Mouse (Mus musculus) common myeloid progenitor, adult 5-6 weeks (primary cell): ENCODE measurements at regions not wholly inside any gene's neighbourhood (a gene's known extent, or its start where the extent isn't known, plus 50 kb on each side); places are given as distances from the start of the nearest gene placed in this dataset.

Experiments
- ATAC-seq: replicated peaks from 2 replicates; pipeline ENCODE4 v1.8.0; 2016; ENCODE audit warnings: low read depth, mild to moderate bottlenecking, moderate TSS enrichment, inconsistent platforms; ENCODE audit not compliant: poor library complexity, severe bottlenecking

DNA sequence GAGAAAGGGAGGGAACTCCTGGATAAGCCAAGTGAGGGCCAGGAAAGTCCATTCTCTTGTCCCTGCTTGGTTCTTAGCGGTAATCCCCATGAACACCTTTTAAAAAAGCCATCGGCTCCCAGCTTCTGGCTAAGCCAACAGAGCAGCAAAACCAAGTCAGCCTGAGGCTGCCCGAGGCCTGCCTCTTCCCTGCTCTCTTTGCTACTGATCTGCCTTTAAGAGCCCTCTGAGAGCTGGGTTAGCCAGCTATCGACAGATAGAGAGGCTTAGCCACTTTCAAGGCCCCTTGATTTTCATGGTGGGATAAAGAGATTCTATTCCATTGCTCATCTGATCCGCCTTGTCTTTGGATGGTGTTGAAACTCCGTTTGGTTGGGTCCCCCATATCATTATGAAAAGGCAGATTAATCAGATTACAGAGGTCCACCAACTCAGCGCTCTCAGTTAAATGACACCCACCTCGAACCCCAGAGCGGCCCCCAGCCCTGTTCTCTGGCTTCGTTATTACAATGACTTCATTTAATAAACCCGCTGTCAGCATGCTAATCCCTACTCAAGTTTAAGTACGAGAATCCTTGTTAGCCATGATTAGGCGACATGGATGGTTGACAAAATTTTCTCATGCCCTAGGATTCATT lies 66.1 kb downstream of the Slc4a3 start:
- ATAC-seq: no peak

DNA sequence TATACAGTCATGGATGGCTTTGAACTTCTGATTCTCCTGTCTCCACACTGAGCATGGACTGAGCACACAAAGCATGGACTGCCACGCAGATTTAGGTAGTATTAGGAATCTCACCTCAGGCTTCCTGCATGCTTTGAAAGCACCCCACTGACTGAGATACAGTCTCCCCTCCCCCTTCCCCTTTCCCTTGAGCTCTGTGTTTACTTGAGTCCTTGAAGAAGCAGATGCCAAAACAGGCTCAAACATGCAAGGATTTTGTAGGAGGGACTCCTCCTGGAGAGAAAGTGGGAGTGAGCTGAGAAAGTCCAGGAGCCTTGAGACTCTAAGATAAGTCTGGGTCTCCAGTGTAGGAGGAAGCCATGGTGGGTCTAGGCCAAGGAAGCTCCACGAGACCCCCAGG lies 67.1 kb downstream of the Slc4a3 start:
- ATAC-seq: no peak

DNA sequence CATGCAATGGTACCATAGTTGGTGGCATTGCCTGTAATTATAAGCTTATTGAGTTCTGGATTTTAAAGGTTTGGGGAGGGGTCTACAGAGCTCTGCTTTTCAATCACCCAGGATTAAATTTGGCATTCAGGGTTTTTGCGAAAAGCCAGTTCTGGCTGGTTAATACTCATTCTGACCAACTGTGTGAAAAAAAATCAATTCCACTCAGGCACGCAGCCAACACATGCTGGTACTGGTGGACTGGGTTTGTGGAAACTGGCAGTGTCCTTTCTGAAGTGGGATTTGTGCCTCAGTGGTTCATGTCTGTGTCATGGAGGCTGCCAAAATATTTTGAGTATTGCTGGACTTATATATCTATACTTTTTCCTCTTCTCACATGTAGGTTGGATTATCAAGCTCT lies 70.9 kb downstream of the Slc4a3 start:
- ATAC-seq: no peak

DNA sequence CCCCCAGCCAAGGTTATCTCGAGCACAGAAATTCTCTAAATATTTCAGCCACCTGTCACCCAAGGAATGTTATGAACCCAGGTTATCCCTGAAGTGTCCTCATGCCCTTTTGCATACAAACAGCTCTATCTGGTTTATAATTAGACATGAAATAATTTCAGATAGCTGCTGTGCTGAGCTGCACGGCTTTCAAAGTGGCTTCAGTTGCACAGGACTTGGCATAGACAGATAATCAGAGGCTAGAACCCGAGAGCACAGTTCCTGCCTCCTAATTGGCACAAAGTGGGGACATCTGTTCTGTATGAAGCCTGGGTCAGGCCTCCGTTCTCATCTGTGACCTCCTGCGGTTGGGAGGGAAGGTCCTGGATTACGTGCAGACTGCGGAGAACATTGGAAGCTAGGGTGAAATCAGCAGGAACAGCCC lies 72.3 kb downstream of the Slc4a3 start:
- no peak for ATAC-seq

DNA sequence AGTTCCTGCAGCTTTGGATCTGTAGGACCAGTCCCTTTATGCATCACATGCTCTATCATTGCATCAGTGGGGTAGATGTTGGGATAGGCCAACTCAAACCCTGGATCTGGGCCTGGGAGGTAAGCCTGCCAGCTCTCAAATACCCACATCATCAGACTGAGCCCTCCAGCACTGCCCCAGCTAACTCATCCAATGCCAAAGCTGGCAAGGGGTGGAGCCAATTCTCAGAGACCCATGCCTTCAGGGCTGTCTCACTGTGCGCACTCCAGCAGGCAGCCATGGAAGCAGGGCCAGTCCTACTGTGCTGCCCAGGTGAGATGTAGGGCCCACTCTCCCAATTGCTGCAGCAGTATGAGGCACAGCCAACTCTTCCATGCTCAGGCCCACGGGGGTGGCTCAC lies 84.2 kb downstream of the Slc4a3 start:
- no peak for ATAC-seq

DNA sequence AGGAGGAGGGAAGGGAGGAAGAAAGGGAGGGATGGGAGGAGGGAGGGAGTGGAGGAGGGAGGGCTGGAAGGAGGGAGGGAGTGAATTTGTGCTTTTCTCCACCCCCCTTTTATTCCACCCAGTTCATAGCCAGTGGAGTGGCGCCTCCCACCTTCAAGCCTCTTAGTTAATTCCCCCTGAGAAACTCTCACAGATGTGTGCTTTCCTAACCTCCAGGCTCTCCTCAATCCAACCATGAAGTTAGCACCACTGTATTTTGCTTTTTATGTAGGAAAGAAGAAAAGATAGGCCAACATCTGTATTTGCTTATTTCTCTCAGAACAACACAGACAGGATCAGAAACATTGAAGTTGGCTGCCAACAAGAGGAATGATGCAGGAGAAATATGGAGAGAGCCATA lies 85.7 kb downstream of the Slc4a3 start:
- no peak for ATAC-seq

DNA sequence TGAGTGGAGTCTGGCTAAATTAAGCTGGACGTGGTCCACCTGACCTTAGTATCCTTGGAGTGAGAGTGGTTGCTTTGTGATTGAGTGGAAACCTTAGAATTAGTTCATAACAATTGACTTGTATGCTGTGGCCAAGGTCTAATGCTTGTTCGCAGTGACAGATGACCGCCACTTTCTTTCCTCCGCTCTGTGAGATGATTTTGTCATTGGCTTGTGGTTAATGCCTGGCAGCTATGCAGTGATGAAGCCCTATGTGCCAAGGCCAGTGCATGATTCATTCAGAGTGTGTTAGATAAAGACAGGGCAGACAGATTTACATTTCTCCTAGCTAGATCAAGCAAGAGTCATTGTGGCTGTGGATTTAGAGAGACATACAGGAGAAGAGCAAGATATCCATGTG lies 89.5 kb downstream of the Slc4a3 start:
- ATAC-seq: no peak

DNA sequence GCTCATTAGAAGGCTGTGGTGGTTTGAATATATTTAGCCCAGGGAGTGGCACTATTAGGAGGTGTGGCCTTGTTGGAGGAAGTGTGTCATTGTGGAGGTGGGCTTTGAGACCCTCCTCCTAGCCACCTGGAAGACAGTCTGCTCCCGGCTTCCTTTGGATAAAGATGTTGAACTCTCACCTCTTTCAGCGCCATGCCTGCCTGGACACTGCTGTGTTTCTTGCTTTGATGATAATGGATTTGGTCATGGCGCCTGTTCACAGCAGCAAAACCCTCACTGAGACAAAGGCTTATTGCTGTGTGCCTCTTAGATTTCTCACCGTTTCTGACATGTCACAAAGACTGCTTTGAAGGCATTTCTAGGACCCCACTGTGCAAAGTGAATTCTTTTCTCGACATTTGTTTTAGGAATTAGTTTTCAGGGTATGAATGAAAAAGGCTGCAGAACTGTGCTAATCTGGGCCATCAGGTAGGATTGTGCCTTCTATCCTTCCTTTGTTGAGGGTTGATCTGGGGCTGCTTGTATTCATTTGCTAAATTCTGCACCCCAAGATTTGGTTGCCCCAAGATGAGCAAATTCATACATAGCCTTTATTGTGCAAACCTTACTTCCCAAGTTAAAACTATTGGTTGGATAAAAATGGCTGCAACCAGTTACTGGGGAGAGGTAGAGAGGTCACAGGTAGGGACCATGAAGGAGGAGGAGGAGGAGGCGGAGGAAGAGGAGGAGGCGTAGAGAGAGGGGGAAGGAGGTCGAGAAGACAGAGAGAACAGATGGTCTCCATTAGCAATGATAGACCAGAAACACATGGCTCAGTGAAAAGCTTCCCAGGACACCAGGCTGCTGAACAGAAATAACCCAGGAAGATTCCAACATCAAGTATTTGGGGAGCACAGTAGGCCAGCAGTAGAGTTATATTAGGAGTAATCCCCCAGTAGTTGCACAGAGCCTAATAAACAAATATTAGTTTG lies 93.2 kb downstream of the Slc4a3 start:
- ATAC-seq: no peak

DNA sequence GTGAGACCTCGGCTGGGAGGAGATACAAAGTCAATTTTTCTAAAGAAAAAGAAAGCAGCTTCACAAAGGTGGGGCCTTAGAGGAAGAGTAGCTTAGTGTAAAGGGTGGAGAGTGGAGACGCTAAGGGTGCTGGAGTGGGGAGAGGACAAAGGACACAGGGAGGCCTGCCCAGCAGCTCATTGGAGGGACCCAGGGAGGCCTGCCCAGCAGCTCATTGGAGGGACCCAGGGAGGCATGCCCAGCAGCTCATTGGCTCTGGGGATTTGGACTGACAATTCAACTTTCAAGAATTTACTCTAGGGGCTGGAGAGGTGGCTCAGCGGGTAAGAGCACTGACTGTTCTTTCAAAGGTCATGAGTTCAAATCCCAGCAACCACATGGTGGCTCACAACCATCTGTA lies 96.4 kb downstream of the Slc4a3 start:
- ATAC-seq: no peak

DNA sequence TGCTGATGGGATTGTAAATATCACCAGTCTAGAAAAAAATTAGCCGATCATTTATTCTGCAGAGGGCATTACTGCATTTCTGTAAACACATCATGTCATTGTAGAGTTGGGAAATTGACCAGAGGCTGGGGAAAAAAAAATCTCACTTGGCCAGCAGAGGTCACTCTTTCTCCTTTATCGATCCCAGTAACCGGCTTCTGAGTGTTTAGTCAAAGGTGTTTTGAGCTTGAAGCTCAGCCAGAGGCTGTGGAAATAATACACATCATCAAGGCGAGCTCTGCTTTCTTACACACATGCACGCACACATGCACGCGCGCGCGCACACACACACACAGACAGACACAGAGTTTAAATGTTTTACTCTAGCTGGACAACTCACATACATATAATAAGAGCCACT lies 106.5 kb downstream of the Slc4a3 start:
- peak; percentile 54 for ATAC-seq

DNA sequence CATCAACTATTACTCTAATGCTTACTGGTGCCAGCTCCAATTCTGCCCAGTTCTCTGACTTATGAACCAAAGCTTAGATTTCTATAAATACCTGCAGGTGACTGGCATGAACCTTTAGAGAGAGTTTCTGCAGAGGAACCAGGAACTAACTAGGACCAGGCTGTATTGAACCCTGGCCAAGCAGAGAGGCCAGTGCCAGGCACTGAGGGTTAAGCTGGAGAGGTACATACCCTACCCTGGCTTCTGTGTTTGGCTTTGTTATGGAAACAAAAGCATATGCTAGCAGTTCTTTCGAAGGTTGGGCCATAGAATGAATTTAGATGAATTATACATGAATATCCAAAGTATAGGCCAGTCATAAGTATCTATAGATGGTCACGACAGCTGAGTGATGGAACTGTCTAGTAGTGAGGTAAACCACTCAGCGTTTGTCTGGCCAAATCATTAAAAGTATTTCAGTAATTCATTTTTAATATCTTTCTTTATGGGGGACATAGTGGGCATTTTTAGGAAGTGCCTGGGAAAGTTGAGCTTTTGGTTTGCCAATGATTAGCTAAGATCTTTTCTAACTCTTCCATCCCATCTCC lies 107.0 kb downstream of the Slc4a3 start:
- no peak for ATAC-seq

DNA sequence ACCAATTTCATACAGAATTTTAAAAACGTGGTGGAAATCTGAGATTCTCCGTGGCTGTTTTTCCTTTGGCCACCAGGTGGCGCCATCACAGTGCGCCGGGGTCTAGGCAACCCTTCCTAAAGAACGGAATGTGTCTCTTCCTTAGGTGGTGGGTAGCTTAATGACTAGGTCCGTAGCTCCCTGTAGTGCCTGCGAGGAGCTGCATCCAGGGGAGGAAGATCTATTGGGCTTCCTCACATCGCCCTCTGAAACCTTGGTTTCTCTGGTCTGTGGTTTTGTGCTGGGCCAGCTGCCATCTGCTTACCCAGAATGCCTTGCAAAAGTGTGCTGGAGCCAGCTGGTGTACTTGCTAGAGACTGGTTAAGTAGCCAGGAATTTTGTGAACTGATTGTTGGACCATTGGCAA lies 107.6 kb downstream of the Slc4a3 start:
- peak; percentile 77 for ATAC-seq

DNA sequence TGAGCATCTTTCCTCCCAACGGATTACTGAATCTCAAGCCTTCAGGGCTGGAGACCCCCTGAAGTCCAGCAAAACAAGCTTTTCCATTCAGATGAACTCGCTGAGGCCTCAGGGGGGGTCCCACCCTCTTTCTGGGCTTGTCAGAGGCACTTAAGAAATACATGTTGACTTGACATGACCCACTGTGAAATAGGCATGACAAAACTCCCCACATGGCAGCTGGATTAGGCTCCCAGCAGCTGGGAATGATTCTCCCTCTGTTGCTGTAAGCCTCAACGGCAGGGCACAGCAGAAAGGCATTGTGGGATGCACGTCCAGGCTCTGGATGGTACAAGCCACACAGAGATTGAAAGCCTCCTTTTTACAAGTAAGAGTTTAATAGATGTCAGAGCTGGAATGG lies 110.5 kb downstream of the Slc4a3 start:
- ATAC-seq: no peak

DNA sequence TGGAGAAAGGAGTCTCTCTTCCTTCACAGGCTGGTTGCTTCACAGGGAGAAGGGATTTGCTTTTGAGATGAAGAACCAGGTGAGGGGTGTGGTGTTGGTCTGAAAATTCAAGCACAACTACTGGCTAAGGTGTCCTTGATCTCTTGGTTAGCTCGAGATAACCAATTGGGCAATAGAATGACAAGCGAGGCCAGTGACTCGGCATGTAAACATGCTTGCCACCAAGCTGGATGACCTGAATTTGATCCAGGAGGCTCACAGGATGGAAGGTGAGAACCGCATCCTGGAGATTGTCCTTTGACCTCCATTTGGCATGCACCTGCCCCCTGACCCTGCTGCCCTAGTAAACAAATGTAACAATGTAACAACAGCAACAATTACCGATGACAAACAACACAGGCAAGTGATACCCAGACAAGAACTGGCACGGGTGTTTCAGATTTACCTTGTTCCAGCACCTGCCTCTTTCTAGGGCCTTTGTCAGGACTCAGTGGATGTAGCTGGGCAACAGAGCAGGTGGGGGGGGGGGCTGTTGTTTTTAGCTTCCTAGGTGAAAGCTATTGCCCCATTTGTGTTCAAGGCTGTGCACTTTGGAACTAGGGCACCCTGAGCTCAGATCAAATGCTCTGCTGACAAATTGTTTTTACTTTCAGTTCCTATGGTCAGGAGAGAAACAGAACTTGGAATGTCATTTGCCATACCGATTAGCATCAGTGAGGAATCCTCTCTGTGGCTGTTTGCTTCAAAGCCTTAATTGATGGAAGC lies 114.5 kb downstream of the Slc4a3 start:
- no peak for ATAC-seq

DNA sequence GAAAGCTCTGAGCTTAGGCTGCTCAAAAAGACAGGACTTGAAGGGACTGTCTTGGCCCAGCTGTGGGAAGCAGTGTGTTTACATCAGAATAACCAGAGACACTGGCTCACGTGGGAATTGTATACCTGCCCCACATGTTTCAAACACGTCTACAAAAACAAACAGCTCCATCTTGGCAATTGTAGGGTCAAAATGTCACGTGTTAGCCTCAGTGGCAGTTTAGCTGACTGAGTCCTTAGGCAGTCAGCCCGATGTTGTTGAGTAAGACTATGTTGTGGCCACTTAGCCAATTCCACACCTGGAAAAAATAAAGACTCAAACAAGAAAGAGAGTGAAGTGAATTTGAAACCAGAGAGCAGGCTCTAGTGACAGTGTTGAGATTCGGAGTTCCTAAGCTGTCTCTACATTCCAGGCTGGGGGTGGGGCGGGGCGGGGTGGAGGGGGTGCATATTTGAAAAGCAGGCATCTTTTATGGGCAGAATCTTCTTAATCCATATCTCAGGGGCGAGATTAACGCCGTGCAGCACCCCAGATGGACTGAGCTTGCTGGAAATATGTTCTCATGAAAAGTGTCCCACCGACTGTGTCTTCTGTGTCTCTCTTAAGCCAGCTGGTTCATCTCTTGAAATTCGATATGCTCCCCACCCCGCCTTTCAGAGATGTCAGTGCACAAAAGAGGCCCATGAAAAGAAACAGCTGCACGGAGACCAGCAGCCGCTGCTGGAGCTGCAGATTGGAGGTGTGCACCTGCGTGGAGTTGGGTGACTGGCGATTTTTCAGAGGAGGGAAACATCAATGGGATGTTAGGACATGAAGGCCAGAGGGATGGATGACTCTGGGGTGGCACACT lies 116.3 kb downstream of the Slc4a3 start:
- no peak for ATAC-seq

DNA sequence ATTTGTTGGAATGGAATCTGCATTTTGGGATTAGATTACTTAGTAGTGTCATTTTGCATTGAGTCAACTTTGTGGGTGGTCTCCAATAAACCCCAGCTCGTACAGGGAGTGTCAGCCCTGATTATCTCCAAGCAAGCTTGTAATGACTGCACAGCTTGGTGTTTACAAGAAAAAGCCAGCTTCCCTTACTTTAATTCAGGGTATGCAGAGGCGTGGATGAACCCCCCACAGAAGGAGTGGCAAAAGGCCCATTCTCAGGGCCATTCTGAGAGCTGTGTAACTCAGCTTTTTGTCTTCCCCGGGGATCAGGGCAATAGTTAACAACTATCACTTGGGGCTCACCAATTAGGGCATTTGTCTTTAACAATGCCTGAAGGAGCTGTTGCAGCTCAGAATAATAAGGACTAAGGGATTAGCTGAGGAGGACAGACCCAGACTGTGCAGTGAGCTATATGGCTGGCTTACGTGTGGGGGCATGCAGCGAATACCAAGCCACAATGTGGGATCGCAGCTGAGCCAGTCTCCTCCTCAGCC lies 121.7 kb downstream of the Slc4a3 start:
- no peak for ATAC-seq

DNA sequence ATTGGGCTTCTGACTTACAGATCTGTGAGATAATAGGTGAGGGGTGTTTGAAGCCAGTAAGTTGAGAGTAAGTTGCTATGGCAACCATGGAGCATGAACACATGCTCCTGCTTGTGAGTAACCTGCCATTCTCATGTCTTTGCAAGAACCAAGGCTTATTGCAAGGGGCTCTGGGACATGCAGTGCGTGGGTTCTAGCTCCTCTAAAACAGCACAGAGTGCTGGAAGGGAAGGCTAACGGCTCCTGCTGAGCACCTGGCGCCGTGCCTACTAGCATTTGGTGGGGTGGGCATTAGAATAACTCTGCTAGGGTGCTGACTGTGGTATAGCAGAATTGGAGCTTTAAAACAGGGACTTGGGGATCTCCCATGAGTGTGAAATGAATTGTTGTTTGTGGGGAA lies 130.2 kb downstream of the Slc4a3 start:
- ATAC-seq: no peak

DNA sequence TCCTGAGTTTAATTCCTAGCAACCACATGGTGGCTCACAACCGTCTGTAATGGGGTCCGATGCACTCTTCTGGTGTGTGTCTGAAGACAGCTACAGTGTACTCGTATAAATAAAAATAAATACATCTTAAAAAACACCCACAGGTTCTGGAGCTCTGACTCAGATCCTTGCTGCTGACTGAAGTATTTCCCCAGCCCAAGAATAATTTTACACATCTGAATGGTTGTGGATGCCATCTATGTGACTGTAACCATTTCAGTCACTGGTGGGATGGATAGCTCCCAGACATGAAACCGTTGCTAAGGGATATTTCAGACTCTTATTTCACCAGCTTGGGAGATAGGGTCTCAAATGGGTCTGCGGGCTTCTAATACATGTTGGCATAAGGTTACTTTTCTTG lies 131.6 kb downstream of the Slc4a3 start:
- ATAC-seq: no peak

DNA sequence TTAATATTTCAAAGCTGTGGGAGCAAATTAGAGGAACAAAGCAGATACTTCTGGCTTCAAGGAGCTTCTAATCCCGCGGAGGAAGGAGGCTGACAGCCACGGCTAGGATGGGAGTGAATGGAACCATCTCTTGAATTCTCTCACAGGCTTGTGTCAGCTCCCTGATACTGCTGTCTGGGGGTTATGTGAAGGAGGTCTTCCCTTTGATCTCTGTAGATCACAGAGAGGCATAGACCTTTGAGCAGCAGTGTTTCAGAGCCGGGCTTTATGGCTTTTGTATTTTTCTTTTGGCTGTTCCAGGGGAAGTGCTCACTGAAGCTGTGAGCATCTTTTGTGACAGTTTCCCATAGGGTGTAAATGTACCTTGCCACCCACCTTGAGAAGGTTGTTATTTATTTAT lies 132.2 kb downstream of the Slc4a3 start:
- no peak for ATAC-seq
